Mouse (Mus musculus): ENCODE measurements around the gene Tmem182. TPM values are rescaled to one million over a fixed set of nuclear protein-coding genes. Genes with fewer than 3 reads are reported as not detected.

Tmem182 gene
- polyA plus RNA-seq, 1 experiment = 2.4 TPM

GRCm38 (mm10) chr1:40824517-40824916 is 19.1 kb downstream of the Tmem182 start:
- H3K4me1 ChIP-seq (ENCODE audit: control insufficient read depth, insufficient read depth, low read length) = no peaks in the 10 kb centered on the region
- H3K4me3 ChIP-seq (ENCODE audit: insufficient read depth, low read depth, low read length) = no peak overlapping the region
- DNase-seq = no peak
- no peaks in the 10 kb centered on the region for H3K27me3 ChIP-seq (replicated peaks; ENCODE audit: control insufficient read depth, insufficient read depth, low read length)
- WGBS = 66% methylated on average over 4 of the region's 4 CpGs
- H3K36me3 ChIP-seq (ENCODE audit: control insufficient read depth, insufficient read depth, low read length) = no peaks in the 10 kb centered on the region
- TF ChIP-seq POLR2A (IDR thresholded peaks at IDR 0.05; ENCODE audit: low read depth, low read length) (no peak), CTCF (conservative IDR thresholded peaks at IDR 0.05; ENCODE audit: insufficient read depth, insufficient read length, low read depth, low read length) (no peak)
- H3K27ac ChIP-seq (ENCODE audit: insufficient read depth, low read depth, low read length) = no peak overlapping the region

- no peak for DNase-seq
- no peaks in the 10 kb centered on the region for H3K36me3 ChIP-seq (ENCODE audit: control insufficient read depth, insufficient read depth, low read length)
- no peaks in the 10 kb centered on the region for H3K27me3 ChIP-seq (replicated peaks; ENCODE audit: control insufficient read depth, insufficient read depth, low read length)
- WGBS = 76% methylated on average over 8 of the region's 8 CpGs
- TF ChIP-seq POLR2A (IDR thresholded peaks at IDR 0.05; ENCODE audit: low read depth, low read length) = no peak
- H3K27ac ChIP-seq (ENCODE audit: insufficient read depth, low read depth, low read length) = no peak overlapping the region
- no peaks in the 10 kb centered on the region for H3K4me1 ChIP-seq (ENCODE audit: control insufficient read depth, insufficient read depth, low read length)
- H3K4me3 ChIP-seq (ENCODE audit: insufficient read depth, low read depth, low read length) = no peak overlapping the region
Measured at GRCm38 (mm10) chr1:40824936-40825335, 19.5 kb downstream of the Tmem182 start.

GRCm38 (mm10) chr1:40825826-40826225 is 20.4 kb downstream of the Tmem182 start:
- no peak overlapping the region for H3K4me3 ChIP-seq (ENCODE audit: insufficient read depth, low read depth, low read length)
- TF ChIP-seq CTCF (conservative IDR thresholded peaks at IDR 0.05; ENCODE audit: insufficient read depth, insufficient read length, low read depth, low read length) = no peak
- TF ChIP-seq POLR2A (IDR thresholded peaks at IDR 0.05; ENCODE audit: low read depth, low read length) = no peak
- no peaks in the 10 kb centered on the region for H3K4me1 ChIP-seq (ENCODE audit: control insufficient read depth, insufficient read depth, low read length)
- 72% methylated on average over 7 of the region's 7 CpGs for WGBS
- H3K27ac ChIP-seq (ENCODE audit: insufficient read depth, low read depth, low read length) = no peak overlapping the region
- DNase-seq = no peak
- no peaks in the 10 kb centered on the region for H3K27me3 ChIP-seq (replicated peaks; ENCODE audit: control insufficient read depth, insufficient read depth, low read length)
- H3K36me3 ChIP-seq (ENCODE audit: control insufficient read depth, insufficient read depth, low read length) = no peaks in the 10 kb centered on the region

- Histone ChIP-seq H3K36me3 (ENCODE audit: control insufficient read depth, insufficient read depth, low read length) (no peaks in the 10 kb centered on the region), H3K27ac (ENCODE audit: insufficient read depth, low read depth, low read length) (no peak overlapping the region), H3K27me3 (replicated peaks; ENCODE audit: control insufficient read depth, insufficient read depth, low read length) (no peaks in the 10 kb centered on the region), H3K4me1 (ENCODE audit: control insufficient read depth, insufficient read depth, low read length) (no peaks in the 10 kb centered on the region), H3K4me3 (ENCODE audit: insufficient read depth, low read depth, low read length) (no peak overlapping the region)
- 45% methylated on average over 10 of the region's 10 CpGs for WGBS
- no peak for DNase-seq
- TF ChIP-seq POLR2A (IDR thresholded peaks at IDR 0.05; ENCODE audit: low read depth, low read length) = no peak
- TF ChIP-seq CTCF (conservative IDR thresholded peaks at IDR 0.05; ENCODE audit: insufficient read depth, insufficient read length, low read depth, low read length) = no peak
Measured at GRCm38 (mm10) chr1:40829213-40829914, 24.0 kb downstream of the Tmem182 start.

GRCm38 (mm10) chr1:40830712-40831507 is 25.5 kb downstream of the Tmem182 start:
- TF ChIP-seq POLR2A (IDR thresholded peaks at IDR 0.05; ENCODE audit: low read depth, low read length) = no peak
- no peak for TF ChIP-seq CTCF (conservative IDR thresholded peaks at IDR 0.05; ENCODE audit: insufficient read depth, insufficient read length, low read depth, low read length)
- Histone ChIP-seq H3K4me1 (ENCODE audit: control insufficient read depth, insufficient read depth, low read length) (no peaks in the 10 kb centered on the region), H3K36me3 (ENCODE audit: control insufficient read depth, insufficient read depth, low read length) (no peaks in the 10 kb centered on the region), H3K27me3 (replicated peaks; ENCODE audit: control insufficient read depth, insufficient read depth, low read length) (no peaks in the 10 kb centered on the region), H3K27ac (ENCODE audit: insufficient read depth, low read depth, low read length) (no peak overlapping the region), H3K4me3 (ENCODE audit: insufficient read depth, low read depth, low read length) (no peak overlapping the region)
- 80% methylated on average over 4 of the region's 4 CpGs for WGBS
- DNase-seq = no peak

- H3K36me3 ChIP-seq (ENCODE audit: control insufficient read depth, insufficient read depth, low read length) = no peaks in the 10 kb centered on the region
- no peak overlapping the region for H3K4me3 ChIP-seq (ENCODE audit: insufficient read depth, low read depth, low read length)
- DNase-seq = no peak
- H3K27me3 ChIP-seq (replicated peaks; ENCODE audit: control insufficient read depth, insufficient read depth, low read length) = no peaks in the 10 kb centered on the region
- TF ChIP-seq CTCF (conservative IDR thresholded peaks at IDR 0.05; ENCODE audit: insufficient read depth, insufficient read length, low read depth, low read length) = no peak
- no peak for TF ChIP-seq POLR2A (IDR thresholded peaks at IDR 0.05; ENCODE audit: low read depth, low read length)
- no peaks in the 10 kb centered on the region for H3K4me1 ChIP-seq (ENCODE audit: control insufficient read depth, insufficient read depth, low read length)
- 71% methylated on average over 4 of the region's 4 CpGs for WGBS
- no peak overlapping the region for H3K27ac ChIP-seq (ENCODE audit: insufficient read depth, low read depth, low read length)
Measured at GRCm38 (mm10) chr1:40835468-40835867, 30.1 kb downstream of the Tmem182 start.

- Histone ChIP-seq H3K27ac (ENCODE audit: insufficient read depth, low read depth, low read length) (no peak overlapping the region), H3K36me3 (ENCODE audit: control insufficient read depth, insufficient read depth, low read length) (no peaks in the 10 kb centered on the region)
Measured at GRCm38 (mm10) chr1:40840605-40841004, 35.2 kb downstream of the Tmem182 start.

More at GRCm38 (mm10) chr1:40840605-40841004, 35.2 kb downstream of the Tmem182 start:
- TF ChIP-seq CTCF (conservative IDR thresholded peaks at IDR 0.05; ENCODE audit: insufficient read depth, insufficient read length, low read depth, low read length) (no peak), POLR2A (IDR thresholded peaks at IDR 0.05; ENCODE audit: low read depth, low read length) (no peak)
- no peak overlapping the region for H3K4me3 ChIP-seq (ENCODE audit: insufficient read depth, low read depth, low read length)
- no peaks in the 10 kb centered on the region for H3K4me1 ChIP-seq (ENCODE audit: control insufficient read depth, insufficient read depth, low read length)
- WGBS = 93% methylated on average over 8 of the region's 8 CpGs
- DNase-seq = no peak
- no peaks in the 10 kb centered on the region for H3K27me3 ChIP-seq (replicated peaks; ENCODE audit: control insufficient read depth, insufficient read depth, low read length)
